In the genomic region with DNA sequence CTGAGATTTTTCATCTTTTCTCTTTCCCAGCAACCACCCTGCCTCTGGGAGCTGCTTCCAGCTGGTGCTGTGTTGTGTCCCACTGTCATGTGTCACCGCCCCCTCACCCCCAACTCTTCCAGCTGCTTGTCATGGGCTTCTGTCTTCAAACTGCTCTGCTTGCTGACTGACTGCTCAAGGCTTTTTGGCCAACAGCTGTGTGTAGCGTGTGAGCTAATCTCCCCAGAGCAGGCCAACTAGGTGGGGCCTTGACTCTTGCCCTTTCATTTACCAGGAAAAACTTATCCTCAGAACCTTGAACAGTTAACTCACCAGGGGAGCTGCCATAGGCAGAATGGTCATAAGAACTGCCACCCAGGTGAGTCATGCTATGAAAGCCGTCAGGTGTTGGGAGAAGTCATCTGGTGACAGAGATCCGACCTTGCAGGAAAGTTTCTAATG, we compare ENCODE assay signal across 7 mouse cellular contexts. TPM values are rescaled to one million over a fixed set of nuclear protein-coding genes. Genes with fewer than 3 reads are reported as not detected.
DNase-seq lines count a peak whose midpoint lies in the region; ATAC-seq and TF ChIP-seq lines count a peak whose summit lies in the region.

No protein-coding gene starts in this region.

- no peak for TF ChIP-seq CTCF in liver, adult 2 months (IDR thresholded peaks at IDR 0.05; ENCODE audit: low read depth, low read length)

- no peaks in the 10 kb centered on the region for H3K9me3 ChIP-seq in heart, embryonic 13.5 days
- no peaks in the 10 kb centered on the region for H3K9me3 ChIP-seq in forebrain, embryonic 11.5 days (ENCODE audit: control insufficient read depth, low read length)

- H3K4me2 ChIP-seq in heart, embryonic 13.5 days = peak overlapping the region; percentile 41; the same call in 1 of the 2 replicates
- H3K4me2 ChIP-seq in forebrain, embryonic 11.5 days (ENCODE audit: low read depth, low read length, severe bottlenecking) = no peak overlapping the region

- H3K4me1 ChIP-seq in heart, embryonic 13.5 days = peaks cover 32% of the 10 kb centered on the region
- H3K4me1 ChIP-seq in liver, adult 2 months (ENCODE audit: control insufficient read depth, insufficient read depth, low read length) = 0 out of 2 replicates have a peak, but pooled peaks cover 2% of the 10 kb centered on the region
- no peaks in the 10 kb centered on the region for H3K4me1 ChIP-seq in forebrain, embryonic 11.5 days (replicated peaks; ENCODE audit: control insufficient read depth, insufficient read depth, low read length)

- ATAC-seq in heart, embryonic 13.5 days (ENCODE audit: extremely low read depth, insufficient number of reproducible peaks, low FRiP score, low TSS enrichment) = no peak
- no peak for ATAC-seq in forebrain, embryonic 11.5 days (replicated peaks; ENCODE audit: low FRiP score)

- no peak overlapping the region for H3K27ac ChIP-seq in heart, embryonic 13.5 days (replicated peaks)
- no peak overlapping the region for H3K27ac ChIP-seq in liver, adult 2 months (replicated peaks; ENCODE audit: insufficient read depth, low read depth, low read length)
- H3K27ac ChIP-seq in forebrain, embryonic 11.5 days (ENCODE audit: low read depth, low read length) = no peak overlapping the region

- no peak for TF ChIP-seq POLR2A in liver, adult 2 months (IDR thresholded peaks at IDR 0.05; ENCODE audit: extremely low read depth, insufficient read depth, low read length)

- no peaks in the 10 kb centered on the region for H3K79me2 ChIP-seq in liver, adult 2 months (ENCODE audit: control insufficient read depth, insufficient read depth, low read length)

- no peaks in the 10 kb centered on the region for H3K36me3 ChIP-seq in heart, embryonic 13.5 days
- H3K36me3 ChIP-seq in liver, adult 2 months (ENCODE audit: control insufficient read depth, insufficient read depth, low read length) = no peaks in the 10 kb centered on the region
- H3K36me3 ChIP-seq in forebrain, embryonic 11.5 days (ENCODE audit: control insufficient read depth, insufficient read depth, low read length) = no peaks in the 10 kb centered on the region

- DNase-seq in layer of hippocampus, adult 9-11 months = peak; percentile 1
- no peak for DNase-seq in layer of hippocampus, adult 9-10 months (ENCODE audit: low spot score)
- peak; percentile 44 to 70 for DNase-seq in adrenal gland, postnatal 36 days
- peak; percentile 38 for DNase-seq in liver, adult 2 months (ENCODE audit: extremely low read depth, low read depth, low spot score)
- no peak for DNase-seq in left cerebral cortex, postnatal 25 days (ENCODE audit: low spot score in 2 of 2)
- DNase-seq in forebrain, embryonic 11.5 days (ENCODE audit: low spot score) = no peak

- no peak overlapping the region for H3K4me3 ChIP-seq in heart, embryonic 13.5 days
- no peak overlapping the region for H3K4me3 ChIP-seq in liver, adult 2 months (ENCODE audit: insufficient read depth, low read depth, low read length)
- no peak overlapping the region for H3K4me3 ChIP-seq in forebrain, embryonic 11.5 days (ENCODE audit: low read depth, low read length)

- 44% methylated on average over 4 of the region's 4 CpGs for WGBS in heart, embryonic 13.5 days
- 64% methylated on average over 4 of the region's 4 CpGs for WGBS in liver, adult 2 months
- WGBS in forebrain, embryonic 11.5 days = 75% methylated on average over 4 of the region's 4 CpGs

- no peaks in the 10 kb centered on the region for H3K27me3 ChIP-seq in heart, embryonic 13.5 days (replicated peaks)
- H3K27me3 ChIP-seq in liver, adult 2 months (ENCODE audit: control insufficient read depth, insufficient read depth, low read length) = no peaks in the 10 kb centered on the region
- no peaks in the 10 kb centered on the region for H3K27me3 ChIP-seq in forebrain, embryonic 11.5 days (ENCODE audit: control insufficient read depth, insufficient read depth, low read length)

- H3K9ac ChIP-seq in heart, embryonic 13.5 days = no peak overlapping the region
- no peak overlapping the region for H3K9ac ChIP-seq in liver, adult 2 months (ENCODE audit: low read depth, low read length)
- no peak overlapping the region for H3K9ac ChIP-seq in forebrain, embryonic 11.5 days (ENCODE audit: low read length)

- intact Hi-C loops in left cerebral cortex, postnatal 25 days (cut with DNase I) = no loop called here

RNA-seq across cellular contexts. Expression of a gene that starts 51.8 kb away (rescaled TPM):
- 10 to 100 TPM; 24.7 to 31.7 TPM for total RNA-seq in adrenal gland, postnatal 36 days (2021)
- polyA plus RNA-seq in heart, embryonic 13.5 days (2015; fragmentation: Nextera tagmentation; extraction: Ambion mirVana) = 21.6 and 21.8 TPM in 2 replicates
- 1.0 and 1.1 TPM in 2 replicates for total RNA-seq in liver, adult 2 months (2014; rRNA removed)
- 1.4 and 3.1 TPM in 2 replicates for polyA plus RNA-seq in liver, adult 2 months (2012; rRNA removed)
- total RNA-seq in left cerebral cortex, postnatal 25 days (2021) = 1 to 10 TPM; 1.6 to 2.7 TPM
- 8.1 and 9.2 TPM in 2 replicates for polyA plus RNA-seq in forebrain, embryonic 11.5 days (2014; fragmentation: Nextera tagmentation; extraction: Ambion mirVana)

RNA-seq across cellular contexts. Expression of a gene that starts 56.8 kb away (rescaled TPM):
- 100 to 1,000 TPM in 1 of 2 experiments, 10 to 100 TPM in 1; 93.7 to 153 TPM for total RNA-seq in adrenal gland, postnatal 36 days (2021)
- 8.8 and 9.7 TPM in 2 replicates for polyA plus RNA-seq in heart, embryonic 13.5 days (2015; fragmentation: Nextera tagmentation; extraction: Ambion mirVana)
- total RNA-seq in liver, adult 2 months (2014; rRNA removed) = 8.1 and 17.7 TPM in 2 replicates
- polyA plus RNA-seq in liver, adult 2 months (2012; rRNA removed) = 14.9 and 15.7 TPM in 2 replicates
- total RNA-seq in left cerebral cortex, postnatal 25 days (2021) = 10 to 100 TPM; 56.4 to 57.8 TPM
- 17.5 and 19.2 TPM in 2 replicates for polyA plus RNA-seq in forebrain, embryonic 11.5 days (2014; fragmentation: Nextera tagmentation; extraction: Ambion mirVana)

Comparison
In these comparisons a context has a peak if more than half of its experiments do, and no peak if none do; other contexts are left out.
1. DNase-seq: peak in layer of hippocampus, adult 9-11 months (single experiment), adrenal gland, postnatal 36 days (2 of 2) and liver, adult 2 months (single experiment); none in layer of hippocampus, adult 9-10 months (single experiment), left cerebral cortex, postnatal 25 days (0 of 2) and forebrain, embryonic 11.5 days (single experiment).
2. RNA of a gene that starts 51.8 kb away (total RNA-seq): 24.7 to 31.7 TPM in adrenal gland, postnatal 36 days; 1.6 to 2.7 TPM in left cerebral cortex, postnatal 25 days and 1.0 to 1.1 TPM in liver, adult 2 months; every median in the first group is over 4 times any median in the second.